Mouse (Mus musculus) heart, embryonic 16.5 days (tissue): Measurements from ENCODE around the gene Crabp2. TPM values are rescaled to one million over a fixed set of nuclear protein-coding genes. Genes with fewer than 3 reads are reported as not detected.

Source experiments
- ATAC-seq: fragments of 200-750 bp; cut with Nextera tagmentation; replicated peaks from 2 replicates; pipeline ENCODE4 v1.8.0; 2017; ENCODE audit warnings: moderate number of reproducible peaks; ENCODE audit not compliant: insufficient read depth, low FRiP score; ENCODE audit errors: extremely low read depth
- H3K27ac ChIP-seq: fragments of 300-500 bp; sonication (generic); 2 replicates; pipeline ENCODE4 v1.5.1; 2014; ENCODE audit warnings: mild to moderate bottlenecking, low read length, control low read depth, moderate library complexity
- H3K27me3 ChIP-seq: fragments of 300-500 bp; sonication (generic); 2 replicates; pipeline ENCODE4 v1.6.1; 2014; ENCODE audit warnings: low read length, mixed read lengths; ENCODE audit not compliant: control insufficient read depth, insufficient read depth
- H3K36me3 ChIP-seq: fragments of 300-500 bp; sonication (generic); 2 replicates; pipeline ENCODE4 v1.6.1; 2014; ENCODE audit not compliant: control insufficient read depth, insufficient read depth
- H3K4me1 ChIP-seq: fragments of 300-500 bp; sonication (generic); 2 replicates; pipeline ENCODE4 v1.6.1; 2014; ENCODE audit warnings: low read length, mixed read lengths; ENCODE audit not compliant: control insufficient read depth, insufficient read depth
- H3K4me2 ChIP-seq: fragments of 300-500 bp; sonication (generic); 2 replicates; pipeline ENCODE4 v1.6.1; 2014; ENCODE audit warnings: low read depth, mild to moderate bottlenecking, control low read depth, low read length
- H3K4me3 ChIP-seq: fragments of 300-500 bp; sonication (generic); 2 replicates; pipeline ENCODE4 v1.5.1; 2014; ENCODE audit warnings: mild to moderate bottlenecking, control low read depth, low read length
- H3K9ac ChIP-seq: fragments of 300-500 bp; sonication (generic); 2 replicates; pipeline ENCODE4 v1.6.1; 2014; ENCODE audit warnings: low read length, control low read depth
- H3K9me3 ChIP-seq: fragments of 300-500 bp; sonication (generic); replicated peaks from 2 replicates; pipeline ENCODE4 v1.6.1; 2016; ENCODE audit warnings: low read length; ENCODE audit not compliant: control insufficient read depth
- WGBS: fragments of 180-500 bp; shearing (Covaris S2); extraction: QIAGEN DNeasy Blood & Tissue Kit; methylation state at CpG from one replicate; pipeline ENCODE4 v1.1.7; 2014; 5-methylcytosine and 5-hydroxymethylcytosine counted together
- polyA plus RNA-seq: library from polyadenylated mRNA; unstranded; fragments of >200 nt; fragmentation: Nextera tagmentation; extraction: Ambion mirVana; gene quantifications from 2 replicates; pipeline ENCODE4 v1.2.1, GENCODE M21; 2015

The Crabp2 gene
- polyA plus RNA-seq, 1 experiment from 2014 or later = 10.1 TPM

GRCm38 (mm10) chr3:87973593-87974380 lies 25.3 kb downstream of the Crabp2 start:
- WGBS = 47% methylated on average over 14 of the region's 14 CpGs
- H3K36me3 ChIP-seq = peaks cover 5% of the 10 kb centered on the region
- no peaks in the 10 kb centered on the region for H3K9me3 ChIP-seq
- peak overlapping the region; percentile 60 for H3K4me3 ChIP-seq
- peak overlapping the region; percentile 63 for H3K9ac ChIP-seq
- H3K27ac ChIP-seq = peak overlapping the region; percentile 39
- ATAC-seq = no peak
- H3K4me2 ChIP-seq = peak overlapping the region; percentile 81
- peaks cover 6% of the 10 kb centered on the region for H3K27me3 ChIP-seq
- H3K4me1 ChIP-seq = peaks cover 23% of the 10 kb centered on the region

GRCm38 (mm10) chr3:87974381-87974987 lies 26.0 kb downstream of the Crabp2 start:
- Histone ChIP-seq H3K4me1 (peaks cover 23% of the 10 kb centered on the region), H3K36me3 (peaks cover 5% of the 10 kb centered on the region), H3K4me3 (peak overlapping the region; percentile 60), H3K4me2 (peak overlapping the region; percentile 81), H3K9ac (no peak overlapping the region), H3K9me3 (no peaks in the 10 kb centered on the region), H3K27ac (peak overlapping the region; percentile 39; the same call in 1 of the 2 replicates), H3K27me3 (peaks cover 6% of the 10 kb centered on the region; the same call in 1 of the 2 replicates)
- ATAC-seq = no peak
- WGBS = 47% methylated on average over 12 of the region's 12 CpGs

- no peaks in the 10 kb centered on the region for H3K9me3 ChIP-seq
- no peaks in the 10 kb centered on the region; the same call in 1 of the 2 replicates for H3K27me3 ChIP-seq
- H3K36me3 ChIP-seq = peaks cover 5% of the 10 kb centered on the region
- no peak overlapping the region for H3K9ac ChIP-seq
- peaks cover 33% of the 10 kb centered on the region for H3K4me1 ChIP-seq
- no peak for ATAC-seq
- 87% methylated on average over 5 of the region's 5 CpGs for WGBS
- no peak overlapping the region for H3K4me3 ChIP-seq
- H3K4me2 ChIP-seq = no peak overlapping the region
- no peak overlapping the region for H3K27ac ChIP-seq
These were observed 31.0 kb downstream of the Crabp2 start for GRCm38 (mm10) chr3:87979493-87979892.

GRCm38 (mm10) chr3:87980085-87980484 lies 31.6 kb downstream of the Crabp2 start:
- WGBS = 68% methylated on average over 3 of the region's 3 CpGs
- H3K27me3 ChIP-seq = no peaks in the 10 kb centered on the region; the same call in 1 of the 2 replicates
- no peak for ATAC-seq
- no peak overlapping the region for H3K9ac ChIP-seq
- peaks cover 36% of the 10 kb centered on the region for H3K4me1 ChIP-seq
- H3K27ac ChIP-seq = no peak overlapping the region
- no peak overlapping the region for H3K4me3 ChIP-seq
- H3K4me2 ChIP-seq = no peak overlapping the region
- no peaks in the 10 kb centered on the region for H3K9me3 ChIP-seq
- peaks cover 5% of the 10 kb centered on the region for H3K36me3 ChIP-seq

- Histone ChIP-seq H3K27ac (no peak overlapping the region), H3K27me3 (no peaks in the 10 kb centered on the region; the same call in 1 of the 2 replicates), H3K9ac (no peak overlapping the region), H3K4me2 (no peak overlapping the region), H3K36me3 (peaks cover 5% of the 10 kb centered on the region), H3K4me3 (no peak overlapping the region), H3K9me3 (no peaks in the 10 kb centered on the region), H3K4me1 (peaks cover 42% of the 10 kb centered on the region)
- WGBS = 77% methylated on average over 5 of the region's 5 CpGs
- no peak for ATAC-seq
These were observed 32.3 kb downstream of the Crabp2 start for GRCm38 (mm10) chr3:87980728-87981127.

GRCm38 (mm10) chr3:87981214-87981760 lies 32.8 kb downstream of the Crabp2 start:
- Histone ChIP-seq H3K4me3 (no peak overlapping the region), H3K9ac (no peak overlapping the region), H3K36me3 (peaks cover 5% of the 10 kb centered on the region), H3K27me3 (no peaks in the 10 kb centered on the region; the same call in 1 of the 2 replicates), H3K4me1 (peaks cover 48% of the 10 kb centered on the region), H3K9me3 (no peaks in the 10 kb centered on the region), H3K4me2 (no peak overlapping the region), H3K27ac (peak overlapping the region; percentile 93)
- WGBS = 80% methylated on average over 6 of the region's 6 CpGs
- no peak for ATAC-seq

- H3K36me3 ChIP-seq = peaks cover 1% of the 10 kb centered on the region
- no peaks in the 10 kb centered on the region for H3K9me3 ChIP-seq
- peaks cover 55% of the 10 kb centered on the region for H3K4me1 ChIP-seq
- H3K4me3 ChIP-seq = no peak overlapping the region; the same call in 1 of the 2 replicates
- WGBS = 29% methylated on average over 12 of the region's 12 CpGs
- H3K27ac ChIP-seq = peak overlapping the region; percentile 93
- peak overlapping the region; percentile 48 for H3K4me2 ChIP-seq
- peak; percentile 45; the same call in 1 of the 2 replicates for ATAC-seq
- H3K9ac ChIP-seq = peak overlapping the region; percentile 67
- no peaks in the 10 kb centered on the region; the same call in 1 of the 2 replicates for H3K27me3 ChIP-seq
These were observed 33.7 kb downstream of the Crabp2 start for GRCm38 (mm10) chr3:87981894-87982835.

- no peaks in the 10 kb centered on the region for H3K9me3 ChIP-seq
- H3K4me3 ChIP-seq = peak overlapping the region; percentile 15
- H3K36me3 ChIP-seq = no peaks in the 10 kb centered on the region
- H3K4me2 ChIP-seq = peak overlapping the region; percentile 48
- peaks cover 64% of the 10 kb centered on the region for H3K4me1 ChIP-seq
- peak overlapping the region; percentile 67 for H3K9ac ChIP-seq
- no peaks in the 10 kb centered on the region for H3K27me3 ChIP-seq
- WGBS = 7% methylated on average over 13 of the region's 13 CpGs
- H3K27ac ChIP-seq = peak overlapping the region; percentile 93
- ATAC-seq = peak; percentile 57
These were observed 34.6 kb downstream of the Crabp2 start for GRCm38 (mm10) chr3:87982836-87983601.
